Mouse (Mus musculus): ENCODE data around the gene Lrrfip2.

DNA sequence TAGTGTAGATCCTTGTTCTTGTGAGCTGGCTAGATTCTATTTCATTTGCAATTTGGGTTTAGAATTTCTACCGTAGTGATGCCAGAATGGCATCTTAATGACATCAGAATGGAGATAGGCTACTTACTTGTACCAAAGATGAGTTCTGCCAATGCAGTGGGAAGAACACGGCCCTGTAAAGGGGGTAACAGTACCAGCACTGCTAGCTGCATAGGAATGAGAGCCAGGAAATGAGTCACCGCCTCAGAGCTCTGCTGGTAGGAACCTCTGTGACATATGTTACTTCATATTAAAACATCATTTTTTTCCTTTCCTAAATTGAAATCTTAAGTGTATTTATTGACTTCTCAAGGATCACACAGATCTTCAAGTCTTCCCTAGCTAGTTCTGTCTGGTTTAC is 64.8 kb downstream of the Lrrfip2 start:
- no peak for TF ChIP-seq EP300 (IDR thresholded peaks at IDR 0.05; ENCODE audit: low read depth)
- TF ChIP-seq CTCF (IDR thresholded peaks at IDR 0.05; ENCODE audit: low read depth): no peak
